13 mouse cellular contexts compared by ENCODE assay signal in genomic region chr11:62813970-62814624, GRCm38 (mm10). TPM values are rescaled to one million over a fixed set of nuclear protein-coding genes. Genes with fewer than 3 reads are reported as not detected.
A peak's percentile ranks its signal among the peaks of the same experiment; 100 is the strongest.
DNase-seq lines count a peak whose midpoint lies in the region; ATAC-seq and TF ChIP-seq lines count a peak whose summit lies in the region.
"Had no signal": no experiment of that assay in that cellular context is flagged by ENCODE, and none has a peak within 500 bp of the region (broad histone marks: within the 10 kb centered on the region; RNA-seq: fewer than 3 reads in every experiment).

No protein-coding gene starts in this region.

- ATAC-seq in lung, embryonic 16.5 days (ENCODE audit: low read depth), result peak; percentile 93
- ATAC-seq: hindbrain, embryonic 16.5 days had no signal

- 42% methylated on average over 6 of the region's 6 CpGs for WGBS in lung, embryonic 16.5 days

- H3K9me3 ChIP-seq in lung, embryonic 16.5 days (ENCODE audit: control insufficient read depth, low read length), result no peaks in the 10 kb centered on the region
- H3K9me3 ChIP-seq: forebrain, embryonic 10.5 days; heart, embryonic 10.5 days; liver, embryonic 13.5 days had no signal

- H3K27me3 ChIP-seq in lung, embryonic 16.5 days (ENCODE audit: control insufficient read depth, insufficient read depth, low read depth, low read length), result no peaks in the 10 kb centered on the region

- no peaks in the 10 kb centered on the region for H3K36me3 ChIP-seq in lung, embryonic 16.5 days (ENCODE audit: control insufficient read depth, insufficient read depth, low read length)
- H3K36me3 ChIP-seq: forebrain, embryonic 10.5 days; heart, embryonic 10.5 days; liver, embryonic 13.5 days had no signal

- DNase-seq in urinary bladder, postnatal 14 days (ENCODE audit: low spot score), result peak; percentile 57
- no peak for DNase-seq in urinary bladder, adult 2 months (ENCODE audit: low spot score)
- peak; percentile 25 to 44 for DNase-seq in kidney, adult 8-10 months
- DNase-seq in spleen, postnatal 4 days (ENCODE audit: low spot score in 2 of 2), result no peak
- DNase-seq in gastrocnemius, postnatal 14 days, result no peak
- DNase-seq in layer of hippocampus, adult 2 months (ENCODE audit: low spot score in 2 of 2), result no peak
- DNase-seq: adrenal gland, adult 8-10 months; liver, embryonic 13.5 days had no signal

- no peak overlapping the region for H3K4me2 ChIP-seq in lung, embryonic 16.5 days (ENCODE audit: low read depth, low read length)
- H3K4me2 ChIP-seq: liver, embryonic 13.5 days; midbrain, embryonic 11.5 days had no signal

- TF ChIP-seq CTCF in layer of hippocampus, adult 2 months (conservative IDR thresholded peaks at IDR 0.05), result no peak

- intact Hi-C loops in gastrocnemius, postnatal 14 days (cut with DNase I; ENCODE audit: low total_unique reads), result no loop called here

- peak overlapping the region; percentile 76 for H3K27ac ChIP-seq in lung, embryonic 16.5 days (ENCODE audit: low read length)
- no peak overlapping the region for H3K27ac ChIP-seq in layer of hippocampus, adult 2 months
- H3K27ac ChIP-seq: forebrain, embryonic 10.5 days; heart, embryonic 10.5 days; liver, embryonic 13.5 days had no signal

- H3K4me3 ChIP-seq in lung, embryonic 16.5 days (ENCODE audit: low read length), result no peak overlapping the region
- no peak overlapping the region for H3K4me3 ChIP-seq in layer of hippocampus, adult 2 months
- H3K4me3 ChIP-seq: forebrain, embryonic 10.5 days; heart, embryonic 10.5 days; liver, embryonic 13.5 days had no signal

- H3K4me1 ChIP-seq in lung, embryonic 16.5 days (replicated peaks; ENCODE audit: control insufficient read depth, insufficient read depth, low read length), result peaks cover 13% of the 10 kb centered on the region
- H3K4me1 ChIP-seq: forebrain, embryonic 10.5 days had no signal

- no peak overlapping the region for H3K9ac ChIP-seq in lung, embryonic 16.5 days (ENCODE audit: low read length)
- H3K9ac ChIP-seq: liver, embryonic 13.5 days had no signal

RNA-seq across cellular contexts. Expression of gene Trim16, which starts 5.9 kb away (rescaled TPM):
- polyA plus RNA-seq in urinary bladder, adult 2 months (2012; rRNA removed), result 23.3 and 33.0 TPM in 2 replicates
- 23.2 and 25.0 TPM in 2 replicates for polyA plus RNA-seq in lung, embryonic 16.5 days (2015; fragmentation: Nextera tagmentation; extraction: Ambion mirVana)
- total RNA-seq in gastrocnemius, postnatal 14 days (2021), result 10 to 100 TPM; 28.9 to 30.2 TPM
- total RNA-seq in layer of hippocampus, adult 2 months (2021), result 1 to 10 TPM; 1.4 to 1.6 TPM

RNA-seq across cellular contexts. Expression of gene Zfp286, which starts 24.8 kb away (rescaled TPM):
- 5.4 and 5.5 TPM in 2 replicates for polyA plus RNA-seq in urinary bladder, adult 2 months (2012; rRNA removed)
- 14.8 and 14.9 TPM in 2 replicates for polyA plus RNA-seq in lung, embryonic 16.5 days (2015; fragmentation: Nextera tagmentation; extraction: Ambion mirVana)
- total RNA-seq in gastrocnemius, postnatal 14 days (2021), result 1 to 10 TPM in 1 of 2 experiments, under 1 TPM in 1; 0.95 to 1.8 TPM
- 10 to 100 TPM; 24.3 to 33.1 TPM for total RNA-seq in layer of hippocampus, adult 2 months (2021)

RNA-seq across cellular contexts. Expression of gene Fbxw10, which starts 32.8 kb away (rescaled TPM):
- 0.77 and 1.6 TPM in 2 replicates for polyA plus RNA-seq in urinary bladder, adult 2 months (2012; rRNA removed)
- polyA plus RNA-seq in lung, embryonic 16.5 days (2015; fragmentation: Nextera tagmentation; extraction: Ambion mirVana), result 0.40 and 0.92 TPM in 2 replicates
- under 1 TPM; 0.24 to 0.59 TPM for total RNA-seq in gastrocnemius, postnatal 14 days (2021)
- total RNA-seq in layer of hippocampus, adult 2 months (2021), result 1 to 10 TPM; 1.9 to 2.6 TPM

Comparison
In these comparisons a context has a peak if more than half of its experiments do, and no peak if none do; other contexts are left out.
1. DNase-seq: peak in urinary bladder, postnatal 14 days (single experiment) and kidney, adult 8-10 months (2 of 2); none in urinary bladder, adult 2 months (single experiment), spleen, postnatal 4 days (0 of 2), gastrocnemius, postnatal 14 days (single experiment) and layer of hippocampus, adult 2 months (0 of 2).
2. RNA of gene Trim16, which starts 5.9 kb away (total RNA-seq): 28.9 to 30.2 TPM in gastrocnemius, postnatal 14 days; 1.4 to 1.6 TPM in layer of hippocampus, adult 2 months; every median in the first group is over 10 times any median in the second.
3. RNA of gene Zfp286, which starts 24.8 kb away (total RNA-seq): 24.3 to 33.1 TPM in layer of hippocampus, adult 2 months; 0.95 to 1.8 TPM in gastrocnemius, postnatal 14 days; every median in the first group is over 4 times any median in the second.